Mouse (Mus musculus) gastrocnemius, adult 18-20 months (tissue): ENCODE measurements around the gene Tlcd2. TPM values are rescaled to one million over a fixed set of nuclear protein-coding genes. Genes with fewer than 3 reads are reported as not detected.

ENCODE experiments used
- DNase-seq: peaks from one replicate; pipeline ENCODE4 v3.0.0; 2021; ENCODE audit warnings: low spot score
- microRNA-seq: library from miRNA; unstranded; fragments of <30 nt; microRNA quantifications from one replicate; pipeline ENCODE4 v1.2.0, GENCODE M21; 2021
- total RNA-seq, 2 experiments: library from RNA; stranded (reverse); gene quantifications; 2 replicates each; pipeline ENCODE4 v1.2.3; 2021

Tlcd2 gene
- total RNA-seq, 2 experiments from 2014 or later = 2.6 to 2.9 TPM

DNA sequence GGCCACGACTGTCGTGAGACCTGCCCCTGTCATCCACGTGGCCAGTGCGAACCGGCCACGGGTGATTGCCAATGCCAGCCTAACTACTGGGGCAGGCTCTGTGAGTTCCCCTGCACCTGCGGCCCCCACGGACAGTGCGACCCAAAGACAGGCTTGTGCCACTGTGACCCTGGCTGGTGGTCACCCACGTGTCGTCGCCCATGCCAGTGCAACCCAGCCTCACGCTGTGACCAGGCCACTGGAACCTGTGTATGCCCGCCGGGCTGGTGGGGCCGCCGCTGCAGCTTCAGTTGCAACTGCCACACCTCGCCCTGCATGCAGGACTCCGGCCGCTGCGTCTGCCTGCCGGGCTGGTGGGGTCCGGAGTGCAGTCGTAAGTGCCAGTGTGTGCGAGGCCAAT, 53.7 kb downstream of the Tlcd2 start:
- DNase-seq = no peak

DNA sequence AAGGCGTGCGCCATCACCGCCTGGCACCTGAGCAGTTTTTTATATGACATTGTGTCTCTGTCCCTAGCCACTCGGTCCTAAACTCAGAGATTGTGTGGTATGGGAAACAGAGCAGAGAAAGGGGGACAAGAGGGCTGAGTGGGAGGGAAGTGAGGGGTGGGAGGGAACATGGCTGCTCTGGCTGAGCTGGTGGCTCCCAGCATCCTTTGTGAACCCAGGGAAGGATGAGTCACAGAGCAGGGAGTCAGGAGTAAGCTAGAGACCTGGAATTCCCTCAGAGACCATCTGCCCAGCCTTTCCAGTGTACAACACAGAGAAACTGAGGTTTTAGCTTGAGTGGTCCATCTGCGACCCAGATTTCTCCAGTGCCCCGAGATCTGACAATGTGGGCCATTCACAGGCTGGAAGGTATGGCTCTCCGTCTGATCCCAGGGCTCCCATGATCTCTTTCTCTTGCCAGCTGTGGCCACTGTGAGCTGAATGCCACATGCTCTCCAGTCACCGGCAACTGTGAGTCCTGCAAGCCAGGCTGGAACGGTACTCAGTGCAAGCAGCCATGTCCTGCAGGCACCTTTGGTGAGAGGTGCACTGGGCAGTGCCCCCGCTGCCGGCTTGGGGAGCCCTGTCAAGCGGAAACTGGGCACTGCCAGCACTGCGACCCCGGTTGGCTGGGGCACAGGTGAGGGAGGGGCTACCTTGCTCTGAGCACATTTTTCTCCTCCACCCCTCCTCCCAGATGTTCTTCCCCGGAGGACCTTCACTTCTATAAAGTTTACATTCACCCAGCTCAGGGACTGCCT, 58.5 kb downstream of the Tlcd2 start:
- DNase-seq = no peak

Small RNAs within 50 kb of the gene (microRNA-seq; reads per million reads assigned to microRNA genes)
- gene Mir22 = 226,748 reads per million, percentile 100 among the genes with 10 or more reads in this experiment

Other genes with a start within 250 kb of the Tlcd2 start
- gene Rpa1, start 113.4 kb upstream of the Tlcd2 start, total RNA-seq = 10 to 100 TPM; 62.8 to 73.1 TPM
- gene Smyd4, start 113.3 kb upstream of the Tlcd2 start, total RNA-seq = 1 to 10 TPM; 4.5 to 4.9 TPM
- 10 to 100 TPM; 50.2 to 64.1 TPM for gene Serpinf1, start 39.0 kb upstream of the Tlcd2 start, total RNA-seq
- under 1 TPM in 1 of 2 experiments, not detected in 1; 0.36 TPM for gene Serpinf2, start 22.1 kb upstream of the Tlcd2 start, total RNA-seq
- 1 to 10 TPM; 4.5 to 5.5 TPM for gene Wdr81, start 7.0 kb upstream of the Tlcd2 start, total RNA-seq
- gene Prpf8, start 25.1 kb downstream of the Tlcd2 start, total RNA-seq = 10 to 100 TPM; 70.1 to 70.9 TPM
- 10 to 100 TPM; 31.5 to 32.4 TPM for gene Rilp, start 48.4 kb downstream of the Tlcd2 start, total RNA-seq
- gene Scarf1, start 51.8 kb downstream of the Tlcd2 start, total RNA-seq = 1 to 10 TPM; 2.4 to 3.3 TPM
- 10 to 100 TPM; 24.0 to 32.2 TPM for gene Slc43a2, start 70.0 kb downstream of the Tlcd2 start, total RNA-seq
- 100 to 1,000 TPM; 168 to 172 TPM for gene Pitpna, start 126.4 kb downstream of the Tlcd2 start, total RNA-seq
- 10 to 100 TPM; 24.6 to 25.0 TPM for gene Inpp5k, start 169.3 kb downstream of the Tlcd2 start, total RNA-seq
- 10 to 100 TPM; 32.6 to 40.7 TPM for gene Myo1c, start 188.8 kb downstream of the Tlcd2 start, total RNA-seq
- gene Crk, start 217.5 kb downstream of the Tlcd2 start, total RNA-seq = 10 to 100 TPM; 50.3 to 60.6 TPM